9 mouse cellular contexts compared by ENCODE assay signal in genomic region chr11:119159496-119159895, GRCm38 (mm10).
DNase-seq lines count a peak whose midpoint lies in the region; ATAC-seq lines count a peak whose summit lies in the region.
"Had no signal": no experiment of that assay in that cellular context is flagged by ENCODE, and none has a peak within 500 bp of the region (broad histone marks: within the 10 kb centered on the region; RNA-seq: fewer than 3 reads in every experiment).

No protein-coding gene starts in this region.

- peaks cover 11% of the 10 kb centered on the region for H3K36me3 ChIP-seq in forebrain, embryonic 12.5 days (replicated peaks)
- H3K36me3 ChIP-seq in forebrain, embryonic 16.5 days (ENCODE audit: control insufficient read depth, insufficient read depth): peaks cover 4% of the 10 kb centered on the region; the same call in 1 of the 2 replicates
- H3K36me3 ChIP-seq in heart, embryonic 14.5 days (ENCODE audit: control insufficient read depth, insufficient read depth, low read length): peaks cover 11% of the 10 kb centered on the region; the same call in 1 of the 2 replicates
- peaks cover 23% of the 10 kb centered on the region for H3K36me3 ChIP-seq in limb, embryonic 10.5 days
- H3K36me3 ChIP-seq in splenic B cell, adult 2 months (ENCODE audit: control insufficient read depth, insufficient read depth, low read length, poor library complexity, severe bottlenecking): no peaks in the 10 kb centered on the region
- peaks cover 13% of the 10 kb centered on the region for H3K36me3 ChIP-seq in hindbrain, embryonic 12.5 days

- no peak overlapping the region for H3K4me3 ChIP-seq in forebrain, embryonic 12.5 days (replicated peaks)
- no peak overlapping the region for H3K4me3 ChIP-seq in forebrain, embryonic 16.5 days (replicated peaks; ENCODE audit: low read length)
- H3K4me3 ChIP-seq in heart, embryonic 14.5 days (ENCODE audit: control insufficient read depth in 1 of 2, insufficient read depth in 1 of 2, low read depth in 1 of 2, low read length in 2 of 2): peak overlapping the region in 1 of 2 experiments; percentile 20; a peak in 1 of 4 replicates
- H3K4me3 ChIP-seq in limb, embryonic 10.5 days: peak overlapping the region; percentile 25; the same call in 1 of the 2 replicates
- no peak overlapping the region for H3K4me3 ChIP-seq in hindbrain, embryonic 12.5 days
- H3K4me3 ChIP-seq: limb, embryonic 15.5 days had no signal

- ATAC-seq in forebrain, embryonic 12.5 days (ENCODE audit: low FRiP score): peak; percentile 41
- ATAC-seq in forebrain, embryonic 16.5 days: no peak
- ATAC-seq in heart, embryonic 14.5 days (ENCODE audit: insufficient number of reproducible peaks, insufficient read depth, low FRiP score, low read depth): peak; percentile 59; the same call in 1 of the 2 replicates
- no peak for ATAC-seq in hindbrain, embryonic 12.5 days (ENCODE audit: low FRiP score)

- H3K4me2 ChIP-seq in forebrain, embryonic 12.5 days: no peak overlapping the region
- H3K4me2 ChIP-seq in forebrain, embryonic 16.5 days (ENCODE audit: low read length): no peak overlapping the region
- peak overlapping the region; percentile 29 for H3K4me2 ChIP-seq in heart, embryonic 14.5 days (ENCODE audit: low read length)
- H3K4me2 ChIP-seq in hindbrain, embryonic 12.5 days (replicated peaks): no peak overlapping the region
- H3K4me2 ChIP-seq: limb, embryonic 15.5 days had no signal

- H3K9me3 ChIP-seq in forebrain, embryonic 12.5 days: no peaks in the 10 kb centered on the region
- H3K9me3 ChIP-seq in forebrain, embryonic 16.5 days (ENCODE audit: control insufficient read depth, low read length): no peaks in the 10 kb centered on the region
- H3K9me3 ChIP-seq in heart, embryonic 14.5 days (ENCODE audit: control insufficient read depth, low read length): no peaks in the 10 kb centered on the region
- H3K9me3 ChIP-seq in limb, embryonic 10.5 days (replicated peaks): no peaks in the 10 kb centered on the region
- no peaks in the 10 kb centered on the region for H3K9me3 ChIP-seq in hindbrain, embryonic 12.5 days (replicated peaks)
- H3K9me3 ChIP-seq: limb, embryonic 15.5 days had no signal

- DNase-seq in cerebellum, adult 8-10 months: peak; percentile 27
- peak; percentile 68 for DNase-seq in limb, embryonic 10.5 days (ENCODE audit: low spot score)
- DNase-seq in splenic B cell, adult 2 months (ENCODE audit: low read depth, low spot score): peak; percentile 23
- DNase-seq in frontal cortex, postnatal 10 days (ENCODE audit: low spot score in 2 of 2): no peak

- no peak overlapping the region; the same call in 1 of the 2 replicates for H3K27ac ChIP-seq in forebrain, embryonic 12.5 days
- H3K27ac ChIP-seq in forebrain, embryonic 16.5 days (ENCODE audit: low read length): no peak overlapping the region
- no peak overlapping the region for H3K27ac ChIP-seq in heart, embryonic 14.5 days (replicated peaks in 1 of 2; ENCODE audit: control insufficient read depth in 1 of 2, insufficient read depth in 1 of 2, low read depth in 2 of 2, low read length in 2 of 2)
- peak overlapping the region; percentile 47 for H3K27ac ChIP-seq in limb, embryonic 10.5 days
- no peak overlapping the region for H3K27ac ChIP-seq in hindbrain, embryonic 12.5 days
- H3K27ac ChIP-seq: limb, embryonic 15.5 days had no signal

- peaks cover 15% of the 10 kb centered on the region for H3K27me3 ChIP-seq in forebrain, embryonic 12.5 days
- H3K27me3 ChIP-seq in forebrain, embryonic 16.5 days (replicated peaks; ENCODE audit: control insufficient read depth, insufficient read depth, low read length): no peaks in the 10 kb centered on the region
- peaks cover 7% of the 10 kb centered on the region; the same call in 1 of the 2 replicates for H3K27me3 ChIP-seq in heart, embryonic 14.5 days (ENCODE audit: control insufficient read depth, insufficient read depth, low read length)
- H3K27me3 ChIP-seq in limb, embryonic 10.5 days (ENCODE audit: low read depth, poor library complexity, severe bottlenecking): peaks cover 52% of the 10 kb centered on the region
- H3K27me3 ChIP-seq in splenic B cell, adult 2 months (ENCODE audit: control insufficient read depth, insufficient read depth, low read length, poor library complexity, severe bottlenecking): no peaks in the 10 kb centered on the region
- H3K27me3 ChIP-seq in hindbrain, embryonic 12.5 days: peaks cover 11% of the 10 kb centered on the region

- H3K4me1 ChIP-seq in forebrain, embryonic 12.5 days: peaks cover 60% of the 10 kb centered on the region
- peaks cover 37% of the 10 kb centered on the region for H3K4me1 ChIP-seq in forebrain, embryonic 16.5 days (replicated peaks; ENCODE audit: control insufficient read depth, insufficient read depth, low read length)
- H3K4me1 ChIP-seq in heart, embryonic 14.5 days (ENCODE audit: control insufficient read depth in 2 of 2, insufficient read depth in 2 of 2, low read length in 2 of 2): peaks cover 17 to 25% of the 10 kb centered on the region in 2 experiments
- peaks cover 59% of the 10 kb centered on the region for H3K4me1 ChIP-seq in limb, embryonic 10.5 days
- peaks cover 64% of the 10 kb centered on the region for H3K4me1 ChIP-seq in hindbrain, embryonic 12.5 days

- H3K9ac ChIP-seq in forebrain, embryonic 12.5 days: no peak overlapping the region
- no peak overlapping the region for H3K9ac ChIP-seq in forebrain, embryonic 16.5 days (replicated peaks; ENCODE audit: low read depth, low read length)
- no peak overlapping the region; the same call in 1 of the 2 replicates for H3K9ac ChIP-seq in heart, embryonic 14.5 days (ENCODE audit: low read length)
- H3K9ac ChIP-seq in hindbrain, embryonic 12.5 days: no peak overlapping the region
- H3K9ac ChIP-seq: limb, embryonic 15.5 days had no signal

- 37% methylated on average over 8 of the region's 11 CpGs for WGBS in forebrain, embryonic 12.5 days
- WGBS in forebrain, embryonic 16.5 days: 51% methylated on average over 11 of the region's 11 CpGs
- WGBS in heart, embryonic 14.5 days: 39% methylated on average over 11 of the region's 11 CpGs
- 32% methylated on average over 11 of the region's 11 CpGs for WGBS in limb, embryonic 10.5 days
- WGBS in hindbrain, embryonic 12.5 days: 46% methylated on average over 11 of the region's 11 CpGs

Comparison
In these comparisons a context has a peak if more than half of its experiments do, and no peak if none do; other contexts are left out.
1. ATAC-seq: peak in forebrain, embryonic 12.5 days (single experiment) and heart, embryonic 14.5 days (single experiment); none in forebrain, embryonic 16.5 days (single experiment) and hindbrain, embryonic 12.5 days (single experiment).
2. DNase-seq: peak in cerebellum, adult 8-10 months (single experiment), limb, embryonic 10.5 days (single experiment) and splenic B cell, adult 2 months (single experiment); none in frontal cortex, postnatal 10 days (0 of 2).